Mouse (Mus musculus): ENCODE measurements around the gene Fndc7.

- TF ChIP-seq POLR2A (IDR thresholded peaks at IDR 0.05; ENCODE audit: extremely low read depth, insufficient read depth, low read length) = no peak
- TF ChIP-seq CTCF (IDR thresholded peaks at IDR 0.05; ENCODE audit: extremely low read depth, insufficient read depth, low read length) = no peak
These were observed 28.2 kb upstream of the Fndc7 start for GRCm38 (mm10) chr3:108917986-108918385.

Measured in cortical plate, adult 2 months (tissue).